Mouse (Mus musculus): ENCODE results near the gene Gm42791. TPM values are rescaled to one million over a fixed set of nuclear protein-coding genes. Genes with fewer than 3 reads are reported as not detected.
A peak's percentile ranks its signal among the peaks of the same experiment; 100 is the strongest.

Gene Gm42791
- polyA plus RNA-seq, 1 experiment from 2014 or later = not detected

- 82% methylated on average over 5 of the region's 5 CpGs for WGBS
- Histone ChIP-seq H3K4me2 (ENCODE audit: low read length) (no peak overlapping the region), H3K27me3 (replicated peaks; ENCODE audit: control insufficient read depth, insufficient read depth, low read length) (no peaks in the 10 kb centered on the region), H3K4me1 (ENCODE audit: control insufficient read depth, insufficient read depth, low read length) (peaks cover 9% of the 10 kb centered on the region), H3K9me3 (replicated peaks; ENCODE audit: control insufficient read depth, low read length) (no peaks in the 10 kb centered on the region), H3K4me3 (ENCODE audit: low read depth, low read length) (no peak overlapping the region), H3K36me3 (ENCODE audit: control insufficient read depth, insufficient read depth, low read length) (no peaks in the 10 kb centered on the region), H3K9ac (ENCODE audit: low read length) (no peak overlapping the region), H3K27ac (ENCODE audit: low read depth, low read length) (no peak overlapping the region)
- DNase-seq (ENCODE audit: low spot score) (no peak), ATAC-seq (no peak)
These were observed 33.4 kb upstream of the Gm42791 start for GRCm38 (mm10) chr5:149028394-149028793.

DNA sequence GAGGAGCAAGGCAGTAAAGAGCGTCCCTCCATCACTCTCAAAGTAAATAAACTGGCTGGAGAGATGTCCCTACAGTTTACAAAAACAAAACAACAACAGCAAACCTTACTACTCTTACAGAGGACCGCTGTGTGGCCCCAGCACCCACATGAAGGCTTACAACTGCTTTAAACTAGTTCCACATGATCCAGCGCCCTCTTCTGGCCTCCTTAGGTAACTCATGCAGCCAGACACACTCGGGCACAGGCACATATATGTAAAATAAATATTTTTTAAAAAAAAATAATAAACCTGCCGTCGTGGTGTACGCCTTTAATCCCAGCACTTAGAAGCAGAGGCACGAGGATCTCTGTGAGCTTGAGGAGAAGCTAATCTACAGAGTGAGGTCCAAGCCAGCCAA, 32.4 kb upstream of the Gm42791 start:
- DNase-seq (ENCODE audit: low spot score) (no peak), ATAC-seq (no peak)
- H3K27ac ChIP-seq (ENCODE audit: low read depth, low read length) = no peak overlapping the region
- no peak overlapping the region for H3K9ac ChIP-seq (ENCODE audit: low read length)
- H3K4me1 ChIP-seq (ENCODE audit: control insufficient read depth, insufficient read depth, low read length) = peaks cover 9% of the 10 kb centered on the region
- no peaks in the 10 kb centered on the region for H3K27me3 ChIP-seq (replicated peaks; ENCODE audit: control insufficient read depth, insufficient read depth, low read length)
- no peak overlapping the region for H3K4me2 ChIP-seq (ENCODE audit: low read length)
- H3K4me3 ChIP-seq (ENCODE audit: low read depth, low read length) = no peak overlapping the region
- H3K36me3 ChIP-seq (ENCODE audit: control insufficient read depth, insufficient read depth, low read length) = no peaks in the 10 kb centered on the region
- no peaks in the 10 kb centered on the region for H3K9me3 ChIP-seq (replicated peaks; ENCODE audit: control insufficient read depth, low read length)
- WGBS = 78% methylated on average over 8 of the region's 8 CpGs

DNA sequence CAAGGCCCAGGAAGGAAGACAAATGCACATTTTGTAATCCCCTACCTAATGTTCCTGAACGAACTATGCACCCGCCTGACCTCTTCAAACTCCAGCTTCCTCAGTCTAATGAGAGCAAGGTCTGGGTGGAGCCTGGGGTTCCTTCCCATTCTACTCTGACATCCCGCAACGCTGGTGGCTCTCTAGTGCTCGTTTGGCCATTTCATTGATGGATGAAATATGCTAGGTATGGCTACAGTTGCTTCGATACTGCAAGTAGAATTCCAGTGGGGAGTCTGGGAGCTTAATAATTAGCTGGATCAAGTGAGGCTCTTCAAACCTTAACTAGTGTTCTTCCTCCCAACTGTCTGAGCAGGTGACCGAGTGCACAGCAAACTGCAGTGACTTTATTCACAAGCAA, 26.2 kb upstream of the Gm42791 start:
- Histone ChIP-seq H3K9me3 (replicated peaks; ENCODE audit: control insufficient read depth, low read length) (no peaks in the 10 kb centered on the region), H3K27ac (ENCODE audit: low read depth, low read length) (no peak overlapping the region), H3K4me3 (ENCODE audit: low read depth, low read length) (no peak overlapping the region), H3K4me2 (ENCODE audit: low read length) (no peak overlapping the region), H3K36me3 (ENCODE audit: control insufficient read depth, insufficient read depth, low read length) (no peaks in the 10 kb centered on the region), H3K27me3 (replicated peaks; ENCODE audit: control insufficient read depth, insufficient read depth, low read length) (no peaks in the 10 kb centered on the region), H3K4me1 (ENCODE audit: control insufficient read depth, insufficient read depth, low read length) (no peaks in the 10 kb centered on the region; the same call in 1 of the 2 replicates), H3K9ac (ENCODE audit: low read length) (no peak overlapping the region)
- WGBS = 55% methylated on average over 7 of the region's 7 CpGs
- no peak for DNase-seq (ENCODE audit: low spot score)
- no peak for ATAC-seq

- Histone ChIP-seq H3K4me3 (ENCODE audit: low read depth, low read length) (no peak overlapping the region), H3K9me3 (replicated peaks; ENCODE audit: control insufficient read depth, low read length) (no peaks in the 10 kb centered on the region), H3K4me1 (ENCODE audit: control insufficient read depth, insufficient read depth, low read length) (peaks cover 2% of the 10 kb centered on the region; the same call in 1 of the 2 replicates), H3K27me3 (replicated peaks; ENCODE audit: control insufficient read depth, insufficient read depth, low read length) (no peaks in the 10 kb centered on the region), H3K9ac (ENCODE audit: low read length) (no peak overlapping the region), H3K27ac (ENCODE audit: low read depth, low read length) (no peak overlapping the region), H3K4me2 (ENCODE audit: low read length) (no peak overlapping the region), H3K36me3 (ENCODE audit: control insufficient read depth, insufficient read depth, low read length) (no peaks in the 10 kb centered on the region)
- no peak for ATAC-seq
- no peak for DNase-seq (ENCODE audit: low spot score)
- WGBS = 78% methylated on average over 16 of the region's 16 CpGs
These were observed 25.7 kb upstream of the Gm42791 start for GRCm38 (mm10) chr5:149020681-149021062.

DNA sequence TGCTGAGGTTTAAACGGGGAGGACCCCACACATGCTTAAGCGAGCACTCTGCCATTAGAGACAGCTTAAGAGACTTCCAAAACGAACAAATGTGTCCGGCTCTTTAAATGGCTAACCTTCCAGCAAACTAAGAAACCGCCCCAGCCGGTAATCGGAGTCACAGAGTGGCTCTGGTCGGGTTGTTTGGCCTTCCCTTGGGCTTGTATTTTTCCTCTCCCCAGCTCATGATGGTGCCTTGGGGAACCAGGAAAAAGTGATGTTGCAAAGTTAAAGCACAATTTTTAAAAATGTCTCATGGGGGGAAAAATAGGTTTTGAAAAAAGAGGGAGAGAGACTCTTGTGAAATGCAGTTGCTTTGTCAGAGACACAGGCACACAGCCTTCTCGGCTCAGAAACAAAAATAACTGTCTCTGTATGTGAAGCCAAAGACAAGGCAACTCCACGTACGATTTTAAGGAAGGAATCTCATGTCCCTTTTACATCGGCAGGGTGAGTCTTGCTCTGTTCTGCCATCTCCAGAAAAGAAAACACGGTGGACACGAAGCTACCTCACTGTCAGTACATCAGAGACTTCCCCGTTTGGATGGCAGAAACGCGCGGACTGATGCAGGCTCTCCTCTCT, 25.2 kb upstream of the Gm42791 start:
- H3K4me2 ChIP-seq (ENCODE audit: low read length) = no peak overlapping the region
- H3K9me3 ChIP-seq (replicated peaks; ENCODE audit: control insufficient read depth, low read length) = no peaks in the 10 kb centered on the region
- ATAC-seq (no peak), DNase-seq (ENCODE audit: low spot score) (no peak)
- no peaks in the 10 kb centered on the region for H3K27me3 ChIP-seq (replicated peaks; ENCODE audit: control insufficient read depth, insufficient read depth, low read length)
- no peak overlapping the region for H3K9ac ChIP-seq (ENCODE audit: low read length)
- 63% methylated on average over 18 of the region's 18 CpGs for WGBS
- no peak overlapping the region for H3K4me3 ChIP-seq (ENCODE audit: low read depth, low read length)
- H3K4me1 ChIP-seq (ENCODE audit: control insufficient read depth, insufficient read depth, low read length) = peaks cover 2% of the 10 kb centered on the region; the same call in 1 of the 2 replicates
- H3K36me3 ChIP-seq (ENCODE audit: control insufficient read depth, insufficient read depth, low read length) = no peaks in the 10 kb centered on the region
- H3K27ac ChIP-seq (ENCODE audit: low read depth, low read length) = no peak overlapping the region

DNA sequence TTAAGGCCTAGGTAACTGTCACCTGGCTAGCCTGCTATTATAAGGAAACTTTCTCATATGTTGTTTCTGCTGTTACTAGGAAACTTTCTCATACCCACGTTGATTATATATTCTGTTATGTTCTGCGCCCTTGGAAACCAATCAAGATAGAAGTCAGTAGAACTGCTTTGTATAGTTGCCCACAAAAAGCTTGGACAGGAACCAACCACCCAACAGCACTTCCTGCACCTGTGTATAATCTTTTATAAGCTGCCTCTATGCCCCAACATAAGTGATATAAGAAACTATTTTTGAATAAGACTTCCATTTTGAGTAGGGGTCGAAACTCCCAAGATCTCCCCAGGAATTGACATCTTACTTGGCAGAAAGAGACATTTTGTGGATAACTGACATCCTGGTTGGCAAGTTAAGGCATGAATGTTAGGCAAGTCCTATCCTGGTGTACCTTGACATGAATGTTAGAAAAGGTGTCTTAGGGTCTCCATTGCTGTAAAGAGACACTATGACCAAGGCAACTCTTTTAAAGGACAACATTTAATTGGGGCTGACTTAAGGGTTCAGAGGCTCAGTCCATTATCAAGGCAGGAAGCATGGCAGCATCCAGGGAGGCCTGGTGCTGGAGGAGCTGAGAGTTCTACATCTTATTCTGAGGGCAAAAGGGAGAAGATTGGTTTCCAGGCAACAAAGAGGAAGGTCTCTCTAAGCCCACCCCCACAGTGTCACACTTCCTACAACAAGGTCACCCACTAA, 22.9 kb upstream of the Gm42791 start:
- Histone ChIP-seq H3K27me3 (replicated peaks; ENCODE audit: control insufficient read depth, insufficient read depth, low read length) (no peaks in the 10 kb centered on the region), H3K36me3 (ENCODE audit: control insufficient read depth, insufficient read depth, low read length) (no peaks in the 10 kb centered on the region), H3K9ac (ENCODE audit: low read length) (no peak overlapping the region), H3K4me1 (ENCODE audit: control insufficient read depth, insufficient read depth, low read length) (peaks cover 7% of the 10 kb centered on the region; the same call in 1 of the 2 replicates), H3K9me3 (replicated peaks; ENCODE audit: control insufficient read depth, low read length) (no peaks in the 10 kb centered on the region), H3K4me2 (ENCODE audit: low read length) (no peak overlapping the region), H3K4me3 (ENCODE audit: low read depth, low read length) (no peak overlapping the region), H3K27ac (ENCODE audit: low read depth, low read length) (no peak overlapping the region)
- WGBS = 89% methylated on average over 3 of the region's 3 CpGs
- DNase-seq (ENCODE audit: low spot score) (no peak), ATAC-seq (no peak)

GRCm38 (mm10) chr5:149017181-149017580, 22.2 kb upstream of the Gm42791 start:
- ATAC-seq (no peak), DNase-seq (ENCODE audit: low spot score) (no peak)
- no peak overlapping the region for H3K27ac ChIP-seq (ENCODE audit: low read depth, low read length)
- no peak overlapping the region for H3K4me3 ChIP-seq (ENCODE audit: low read depth, low read length)
- no peaks in the 10 kb centered on the region for H3K36me3 ChIP-seq (ENCODE audit: control insufficient read depth, insufficient read depth, low read length)
- 93% methylated on average over 3 of the region's 3 CpGs for WGBS
- no peak overlapping the region for H3K4me2 ChIP-seq (ENCODE audit: low read length)
- no peaks in the 10 kb centered on the region for H3K27me3 ChIP-seq (replicated peaks; ENCODE audit: control insufficient read depth, insufficient read depth, low read length)
- H3K9ac ChIP-seq (ENCODE audit: low read length) = no peak overlapping the region
- no peaks in the 10 kb centered on the region for H3K9me3 ChIP-seq (replicated peaks; ENCODE audit: control insufficient read depth, low read length)
- H3K4me1 ChIP-seq (ENCODE audit: control insufficient read depth, insufficient read depth, low read length) = peaks cover 7% of the 10 kb centered on the region; the same call in 1 of the 2 replicates

GRCm38 (mm10) chr5:149016261-149016660, 21.3 kb upstream of the Gm42791 start:
- Histone ChIP-seq H3K9me3 (replicated peaks; ENCODE audit: control insufficient read depth, low read length) (no peaks in the 10 kb centered on the region), H3K4me2 (ENCODE audit: low read length) (peak overlapping the region; percentile 90), H3K27ac (ENCODE audit: low read depth, low read length) (no peak overlapping the region), H3K9ac (ENCODE audit: low read length) (no peak overlapping the region), H3K27me3 (replicated peaks; ENCODE audit: control insufficient read depth, insufficient read depth, low read length) (no peaks in the 10 kb centered on the region), H3K36me3 (ENCODE audit: control insufficient read depth, insufficient read depth, low read length) (no peaks in the 10 kb centered on the region), H3K4me3 (ENCODE audit: low read depth, low read length) (no peak overlapping the region), H3K4me1 (ENCODE audit: control insufficient read depth, insufficient read depth, low read length) (peaks cover 7% of the 10 kb centered on the region; the same call in 1 of the 2 replicates)
- no peak for ATAC-seq
- WGBS = 75% methylated on average over 5 of the region's 5 CpGs
- no peak for DNase-seq (ENCODE audit: low spot score)

All from forebrain, embryonic 14.5 days (tissue).